14 mouse cellular contexts compared by ENCODE assay signal in the genomic region with DNA sequence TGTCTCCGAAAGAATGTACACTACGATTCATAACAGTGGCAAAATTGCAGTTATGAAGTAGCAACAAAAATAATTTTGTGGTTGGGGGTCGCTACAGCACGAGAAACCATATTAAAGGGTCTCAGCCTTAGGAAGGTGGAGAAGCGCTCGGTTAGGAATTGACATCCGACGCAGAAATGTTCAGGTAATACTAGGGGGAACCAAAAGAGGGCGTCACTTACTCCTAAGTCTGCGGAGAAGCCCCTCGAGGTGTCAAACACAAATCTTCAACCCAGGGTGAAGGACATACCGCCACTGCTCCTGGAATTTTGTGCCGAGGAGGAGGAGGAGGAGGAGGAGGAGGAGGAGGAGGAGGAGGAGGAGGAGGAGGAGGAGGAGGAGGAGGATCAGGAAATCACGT. TPM values are rescaled to one million over a fixed set of nuclear protein-coding genes. Genes with fewer than 3 reads are reported as not detected.
DNase-seq lines count a peak whose midpoint lies in the region; ATAC-seq and TF ChIP-seq lines count a peak whose summit lies in the region.
"Had no signal": no experiment of that assay in that cellular context is flagged by ENCODE, and none has a peak within 500 bp of the region (broad histone marks: within the 10 kb centered on the region; RNA-seq: fewer than 3 reads in every experiment).

No protein-coding gene starts in this region.

- H3K27me3 ChIP-seq in cerebellum, adult 2 months (ENCODE audit: control insufficient read depth, insufficient read depth, low read length), result no peaks in the 10 kb centered on the region; the same call in 1 of the 2 replicates
- peaks cover 30% of the 10 kb centered on the region for H3K27me3 ChIP-seq in kidney, postnatal 0 days (ENCODE audit: insufficient read depth, low read length)
- peaks cover 17% of the 10 kb centered on the region; the same call in 1 of the 2 replicates for H3K27me3 ChIP-seq in hindbrain, postnatal 0 days (ENCODE audit: insufficient read depth, low read length)
- H3K27me3 ChIP-seq in neural tube, embryonic 12.5 days (replicated peaks), result peaks cover 26% of the 10 kb centered on the region

- intact Hi-C loops in left cerebral cortex, postnatal 14 days (cut with DNase I), result loop anchor here (10.0 kb wide), 1 partner anchor 110 kb away; no protein-coding TSS in a partner anchor

- no peak for DNase-seq in cerebellum, adult 2 months
- DNase-seq in cerebellum, postnatal 4 days (ENCODE audit: low spot score in 2 of 2), result no peak
- DNase-seq in kidney, postnatal 0 days (ENCODE audit: low spot score), result no peak
- DNase-seq in kidney, postnatal 4 days, result no peak
- DNase-seq in hindbrain, postnatal 0 days (ENCODE audit: low spot score), result no peak
- DNase-seq in frontal cortex, postnatal 36 days (ENCODE audit: low spot score in 2 of 2), result no peak
- DNase-seq in left cerebral cortex, postnatal 14 days (ENCODE audit: low spot score in 2 of 2), result no peak

- TF ChIP-seq CTCF in cerebellum, adult 2 months (IDR thresholded peaks at IDR 0.05; ENCODE audit: borderline replicate concordance, insufficient read depth, low read depth, low read length), result no peak
- TF ChIP-seq CTCF in kidney, postnatal 0 days (IDR thresholded peaks at IDR 0.05; ENCODE audit: low read depth), result peak; percentile 19; the same call in 1 of the 2 replicates
- peak; percentile 40 for TF ChIP-seq CTCF in hindbrain, postnatal 0 days (IDR thresholded peaks at IDR 0.05; ENCODE audit: low read depth)

- peak overlapping the region; percentile 15 for H3K4me3 ChIP-seq in cerebellum, adult 2 months (replicated peaks; ENCODE audit: insufficient read depth, low read depth, low read length)
- no peak overlapping the region; the same call in 1 of the 2 replicates for H3K4me3 ChIP-seq in kidney, postnatal 0 days (replicated peaks; ENCODE audit: low read depth, low read length)
- no peak overlapping the region for H3K4me3 ChIP-seq in hindbrain, postnatal 0 days (ENCODE audit: low read length)
- H3K4me3 ChIP-seq in neural tube, embryonic 12.5 days, result 0 out of 2 replicates have a peak overlapping the region, but pooled peaks have one; percentile 9

- WGBS in cerebellum, adult 2 months, result 31% methylated on average over 14 of the region's 14 CpGs
- WGBS in kidney, postnatal 0 days, result 29% methylated on average over 12 of the region's 14 CpGs
- 25% methylated on average over 13 of the region's 14 CpGs for WGBS in hindbrain, postnatal 0 days
- WGBS in neural tube, embryonic 12.5 days, result 17% methylated on average over 13 of the region's 14 CpGs

- H3K4me1 ChIP-seq in cerebellum, adult 2 months (ENCODE audit: control insufficient read depth, insufficient read depth, low read length), result 0 out of 2 replicates have a peak, but pooled peaks cover under 1% of the 10 kb centered on the region
- H3K4me1 ChIP-seq in kidney, postnatal 0 days (replicated peaks; ENCODE audit: insufficient read depth, low read length), result peaks cover 11% of the 10 kb centered on the region; the same call in 1 of the 2 replicates
- H3K4me1 ChIP-seq in hindbrain, postnatal 0 days (ENCODE audit: insufficient read depth, low read length), result 0 out of 2 replicates have a peak, but pooled peaks cover 5% of the 10 kb centered on the region
- H3K4me1 ChIP-seq in neural tube, embryonic 12.5 days, result peaks cover 20% of the 10 kb centered on the region

- H3K36me3 ChIP-seq in kidney, postnatal 0 days (ENCODE audit: insufficient read depth, low read length), result no peaks in the 10 kb centered on the region
- no peaks in the 10 kb centered on the region for H3K36me3 ChIP-seq in hindbrain, postnatal 0 days (ENCODE audit: insufficient read depth, low read length)
- no peaks in the 10 kb centered on the region for H3K36me3 ChIP-seq in neural tube, embryonic 12.5 days
- H3K36me3 ChIP-seq: stomach, embryonic 15.5 days had no signal

- H3K9me3 ChIP-seq in kidney, postnatal 0 days (replicated peaks; ENCODE audit: low read length), result no peaks in the 10 kb centered on the region
- H3K9me3 ChIP-seq in hindbrain, postnatal 0 days (ENCODE audit: low read length), result no peaks in the 10 kb centered on the region
- H3K9me3 ChIP-seq in neural tube, embryonic 12.5 days, result no peaks in the 10 kb centered on the region
- H3K9me3 ChIP-seq: stomach, embryonic 15.5 days had no signal

- TF ChIP-seq POLR2A in cerebellum, adult 2 months (IDR thresholded peaks at IDR 0.05; ENCODE audit: borderline replicate concordance, insufficient read depth, low read length), result no peak

- no peak overlapping the region for H3K27ac ChIP-seq in cerebellum, adult 2 months (ENCODE audit: insufficient read depth, low read length)
- H3K27ac ChIP-seq in kidney, postnatal 0 days, result no peak overlapping the region
- no peak overlapping the region for H3K27ac ChIP-seq in hindbrain, postnatal 0 days
- H3K27ac ChIP-seq in neural tube, embryonic 12.5 days, result no peak overlapping the region
- H3K27ac ChIP-seq: macrophage; stomach, embryonic 15.5 days had no signal

- ATAC-seq in kidney, postnatal 0 days (replicated peaks; ENCODE audit: low FRiP score, low read depth), result no peak
- ATAC-seq in hindbrain, postnatal 0 days, result no peak
- no peak for ATAC-seq in neural tube, embryonic 12.5 days (ENCODE audit: low FRiP score, low read depth)

- peak overlapping the region; percentile 89; the same call in 1 of the 2 replicates for H3K4me2 ChIP-seq in kidney, postnatal 0 days (ENCODE audit: low read length)
- H3K4me2 ChIP-seq in hindbrain, postnatal 0 days (ENCODE audit: low read depth, low read length), result peak overlapping the region; percentile 100
- H3K4me2 ChIP-seq in neural tube, embryonic 12.5 days (replicated peaks), result peak overlapping the region; percentile 100

- H3K9ac ChIP-seq in kidney, postnatal 0 days (ENCODE audit: low read depth, low read length), result no peak overlapping the region
- no peak overlapping the region for H3K9ac ChIP-seq in hindbrain, postnatal 0 days (replicated peaks; ENCODE audit: low read length)
- H3K9ac ChIP-seq in neural tube, embryonic 12.5 days, result no peak overlapping the region
- H3K9ac ChIP-seq: stomach, embryonic 15.5 days had no signal

RNA-seq across cellular contexts. Expression of gene Lgr5, which starts 2.9 kb away (rescaled TPM):
- polyA plus RNA-seq in cerebellum, adult 2 months (2012; rRNA removed), result 8.6 and 9.2 TPM in 2 replicates
- 3.7 and 4.4 TPM in 2 replicates for polyA plus RNA-seq in kidney, postnatal 0 days (2015; fragmentation: Nextera tagmentation; extraction: Ambion mirVana)
- 2.3 and 3.3 TPM in 2 replicates for total RNA-seq in hindbrain, postnatal 0 days (2014; rRNA removed)
- polyA plus RNA-seq in hindbrain, postnatal 0 days (2015; fragmentation: Nextera tagmentation; extraction: Ambion mirVana), result 2.6 and 3.0 TPM in 2 replicates
- 4.8 and 5.8 TPM in 2 replicates for polyA plus RNA-seq in neural tube, embryonic 12.5 days (2016; fragmentation: Nextera tagmentation; extraction: Ambion mirVana)
- 1 to 10 TPM; 2.8 to 3.6 TPM for total RNA-seq in left cerebral cortex, postnatal 14 days (2021)
- polyA plus RNA-seq: macrophage had no signal

RNA-seq across cellular contexts. Expression of gene A930009A15Rik, which starts 14.9 kb away (rescaled TPM):
- 0.32 and 0.39 TPM in 2 replicates for polyA plus RNA-seq in cerebellum, adult 2 months (2012; rRNA removed)
- 0.14 TPM in 1 of 2 replicates, not detected in the other for polyA plus RNA-seq in kidney, postnatal 0 days (2015; fragmentation: Nextera tagmentation; extraction: Ambion mirVana)
- total RNA-seq in hindbrain, postnatal 0 days (2014; rRNA removed), result 1.3 TPM in 1 of 2 replicates, not detected in the other
- 4.0 and 5.0 TPM in 2 replicates for polyA plus RNA-seq in hindbrain, postnatal 0 days (2015; fragmentation: Nextera tagmentation; extraction: Ambion mirVana)
- polyA plus RNA-seq in neural tube, embryonic 12.5 days (2016; fragmentation: Nextera tagmentation; extraction: Ambion mirVana), result 0.25 and 0.95 TPM in 2 replicates
- total RNA-seq in left cerebral cortex, postnatal 14 days (2021), result under 1 TPM; 0.57 to 0.72 TPM
- total RNA-seq: adrenal gland, postnatal 4 days; gastrocnemius, adult 18-20 months; left cerebral cortex, adult 18-20 months had no signal
- polyA plus RNA-seq: intestine, embryonic 14.5 days; macrophage; stomach, embryonic 15.5 days had no signal

Comparison
In these comparisons a context has a peak if more than half of its experiments do, and no peak if none do; other contexts are left out.
1. H3K4me3 ChIP-seq: peak in cerebellum, adult 2 months (single experiment) and neural tube, embryonic 12.5 days (single experiment); none in kidney, postnatal 0 days (single experiment) and hindbrain, postnatal 0 days (single experiment).
2. Peak in every context shown above with its lines, with median percentiles within 50 percentile points of each other: H3K4me2 ChIP-seq.